Mouse (Mus musculus) spleen, adult 18-20 months (tissue): Measurements from ENCODE around the gene Tpo.

Source experiments
- DNase-seq, 2 experiments: peaks; one replicate each; pipeline ENCODE4 v3.0.0; 2022; ENCODE audit warnings: mixed read lengths in 2 of 2

The Tpo gene

GRCm38 (mm10) chr12:30069321-30069720 is 63.1 kb downstream of the Tpo start:
- DNase-seq: no peak

- no peak for DNase-seq
Measured at GRCm38 (mm10) chr12:30067806-30068205, 64.6 kb downstream of the Tpo start.

GRCm38 (mm10) chr12:30062118-30062505 is 70.3 kb downstream of the Tpo start:
- no peak for DNase-seq

GRCm38 (mm10) chr12:30061503-30062117 is 70.8 kb downstream of the Tpo start:
- no peak for DNase-seq

- no peak for DNase-seq
Measured at GRCm38 (mm10) chr12:30058044-30058443, 74.4 kb downstream of the Tpo start.

- no peak for DNase-seq
Measured at GRCm38 (mm10) chr12:30054761-30055540, 77.5 kb downstream of the Tpo start.

- DNase-seq: no peak
Measured at GRCm38 (mm10) chr12:30050235-30050634, 82.2 kb downstream of the Tpo start.

GRCm38 (mm10) chr12:30049818-30050217 is 82.6 kb downstream of the Tpo start:
- no peak for DNase-seq

- DNase-seq: no peak
Measured at GRCm38 (mm10) chr12:30048848-30049247, 83.6 kb downstream of the Tpo start.

- DNase-seq: no peak
Measured at GRCm38 (mm10) chr12:30040150-30040549, 92.3 kb downstream of the Tpo start.

- no peak for DNase-seq
Measured at GRCm38 (mm10) chr12:30039565-30039964, 92.9 kb downstream of the Tpo start.

GRCm38 (mm10) chr12:30036569-30037055 is 95.8 kb downstream of the Tpo start:
- no peak for DNase-seq

- no peak for DNase-seq
Measured at GRCm38 (mm10) chr12:30035841-30036568, 96.4 kb downstream of the Tpo start.

- DNase-seq: no peak
Measured at GRCm38 (mm10) chr12:30035406-30035805, 97.0 kb downstream of the Tpo start.

- DNase-seq: no peak
Measured at GRCm38 (mm10) chr12:30034681-30035080, 97.7 kb downstream of the Tpo start.

- DNase-seq: no peak
Measured at GRCm38 (mm10) chr12:30030571-30030970, 101.9 kb downstream of the Tpo start.

- DNase-seq: no peak
Measured at GRCm38 (mm10) chr12:30029111-30029510, 103.3 kb downstream of the Tpo start.

- DNase-seq: no peak
Measured at GRCm38 (mm10) chr12:30027721-30028340, 104.6 kb downstream of the Tpo start.

- no peak for DNase-seq
Measured at GRCm38 (mm10) chr12:30024264-30024825, 108.1 kb downstream of the Tpo start.

GRCm38 (mm10) chr12:30023491-30023890 is 108.9 kb downstream of the Tpo start:
- DNase-seq: no peak

GRCm38 (mm10) chr12:30020447-30020846 is 112.0 kb downstream of the Tpo start:
- no peak for DNase-seq

GRCm38 (mm10) chr12:30017131-30017530 is 115.3 kb downstream of the Tpo start:
- no peak for DNase-seq

GRCm38 (mm10) chr12:30015501-30015900 is 116.9 kb downstream of the Tpo start:
- DNase-seq: no peak
